Mouse (Mus musculus) midbrain, postnatal 0 days (tissue): ENCODE measurements around the gene Trmt1l. TPM values are rescaled to one million over a fixed set of nuclear protein-coding genes. Genes with fewer than 3 reads are reported as not detected.
A peak's percentile ranks its signal among the peaks of the same experiment; 100 is the strongest.

ENCODE experiments used
- ATAC-seq: fragments of 200-750 bp; cut with Nextera tagmentation; 2 replicates; pipeline ENCODE4 v1.8.0; 2017; ENCODE audit warnings: moderate number of reproducible peaks, mild to moderate bottlenecking, moderate TSS enrichment, moderate library complexity; ENCODE audit not compliant: low FRiP score
- DNase-seq: peaks from one replicate; pipeline ENCODE4 v3.0.0-alpha.2; 2015; ENCODE audit warnings: low spot score
- H3K27ac ChIP-seq: fragments of 300-500 bp; sonication (generic); 2 replicates; pipeline ENCODE4 v1.5.1; 2014; ENCODE audit warnings: low read depth, mild to moderate bottlenecking, low read length, mixed read lengths
- H3K27me3 ChIP-seq: fragments of 300-500 bp; sonication (generic); 2 replicates; pipeline ENCODE4 v1.6.1; 2014; ENCODE audit warnings: low read length, control low read depth, mixed read lengths; ENCODE audit not compliant: insufficient read depth
- H3K36me3 ChIP-seq: fragments of 300-500 bp; sonication (generic); 2 replicates; pipeline ENCODE4 v1.6.1; 2014; ENCODE audit warnings: low read length, control low read depth, mixed read lengths; ENCODE audit not compliant: insufficient read depth
- H3K4me1 ChIP-seq: fragments of 300-500 bp; sonication (generic); 2 replicates; pipeline ENCODE4 v1.6.1; 2014; ENCODE audit warnings: mild to moderate bottlenecking, control low read depth, antibody characterized with exemption, low read length, mixed read lengths; ENCODE audit not compliant: insufficient read depth
- H3K4me2 ChIP-seq: fragments of 300-500 bp; sonication (generic); 2 replicates; pipeline ENCODE4 v1.6.1; 2014; ENCODE audit warnings: low read depth, mild to moderate bottlenecking, low read length, mixed read lengths; ENCODE audit not compliant: poor library complexity, severe bottlenecking
- H3K4me3 ChIP-seq: fragments of 300-500 bp; sonication (generic); 2 replicates; pipeline ENCODE4 v1.5.1; 2014; ENCODE audit warnings: low read depth, mild to moderate bottlenecking, low read length, moderate library complexity
- H3K9ac ChIP-seq: fragments of 300-500 bp; sonication (generic); replicated peaks from 2 replicates; pipeline ENCODE4 v1.6.1; 2014; ENCODE audit warnings: mild to moderate bottlenecking, low read length, moderate library complexity, mixed read lengths; ENCODE audit not compliant: poor library complexity, severe bottlenecking
- H3K9me3 ChIP-seq: fragments of 300-500 bp; sonication (generic); 2 replicates; pipeline ENCODE4 v1.6.1; 2016; ENCODE audit warnings: low read length, control low read depth
- CTCF ChIP-seq: IDR thresholded peaks from 2 replicates; pipeline ENCODE4 v1.5.1; 2016; ENCODE audit warnings: antibody characterized with exemption, mild to moderate bottlenecking
- WGBS: fragments of 180-500 bp; shearing (Covaris S2); extraction: QIAGEN DNeasy Blood & Tissue Kit; methylation state at CpG from one replicate; pipeline ENCODE4 v1.1.7; 2014; 5-methylcytosine and 5-hydroxymethylcytosine counted together
- polyA plus RNA-seq: library from polyadenylated mRNA; unstranded; fragments of >200 nt; fragmentation: Nextera tagmentation; extraction: Ambion mirVana; gene quantifications from 2 replicates; pipeline ENCODE4 v1.2.1, GENCODE M21; 2015
- total RNA-seq: library from RNA; depleted of rRNA; stranded (reverse); fragments of >200 nt; gene quantifications from 2 replicates; pipeline ENCODE4 v1.2.3, GENCODE M21; 2014; rRNA removed

Gene Trmt1l
- total RNA-seq (15.0 and 17.8 TPM in 2 replicates), polyA plus RNA-seq (15.3 and 15.9 TPM in 2 replicates)

GRCm38 (mm10) chr1:151428263-151429221, at the start of gene Trmt1l, which contains the start of gene Swt1:
Gene Trmt1l, plus strand, starts transcription at chr1:151428542.
Gene Swt1, minus strand, starts transcription at chr1:151428455.
- Histone ChIP-seq H3K4me3 (peak within 1 kb of the TSS; percentile 88), H3K36me3 (0 out of 2 replicates have a peak, but pooled peaks cover under 1% of the 10 kb centered on the region), H3K27ac (peak within 1 kb of the TSS; percentile 98), H3K9me3 (no peaks in the 10 kb centered on the region), H3K9ac (peak within 1 kb of the TSS; percentile 89), H3K4me2 (peak within 1 kb of the TSS; percentile 64), H3K27me3 (no peaks in the 10 kb centered on the region), H3K4me1 (peaks cover 6% of the 10 kb centered on the region)
- TF ChIP-seq CTCF, result peak; percentile 9; the same call in 1 of the 2 replicates
- DNase-seq, result peak; percentile 100
- under 1% methylated on average over 74 of the region's 74 CpGs for WGBS
- peak; percentile 100 for ATAC-seq

- H3K4me3 ChIP-seq, result no peak overlapping the region
- no peaks in the 10 kb centered on the region for H3K27me3 ChIP-seq
- peak; percentile 64 for TF ChIP-seq CTCF
- 100% methylated on average over 1 of the region's 1 CpGs for WGBS
- H3K4me1 ChIP-seq, result no peaks in the 10 kb centered on the region
- no peak for DNase-seq
- H3K27ac ChIP-seq, result no peak overlapping the region
- no peaks in the 10 kb centered on the region for H3K9me3 ChIP-seq
- ATAC-seq, result no peak
- H3K9ac ChIP-seq, result no peak overlapping the region
- H3K4me2 ChIP-seq, result no peak overlapping the region
- no peaks in the 10 kb centered on the region; the same call in 1 of the 2 replicates for H3K36me3 ChIP-seq
Measured at GRCm38 (mm10) chr1:151390029-151390428, 38.3 kb upstream of the Trmt1l start.

GRCm38 (mm10) chr1:151409827-151410226, 18.5 kb upstream of the Trmt1l start:
- ATAC-seq (no peak), DNase-seq (no peak)
- Histone ChIP-seq H3K4me2 (no peak overlapping the region), H3K4me1 (no peaks in the 10 kb centered on the region), H3K4me3 (no peak overlapping the region), H3K9me3 (no peaks in the 10 kb centered on the region), H3K36me3 (peaks cover 6% of the 10 kb centered on the region; the same call in 1 of the 2 replicates), H3K27ac (no peak overlapping the region), H3K9ac (no peak overlapping the region), H3K27me3 (no peaks in the 10 kb centered on the region)
- TF ChIP-seq CTCF, result no peak
- WGBS, result 88% methylated on average over 3 of the region's 3 CpGs

- TF ChIP-seq CTCF, result no peak
- ATAC-seq, result no peak
- 85% methylated on average over 3 of the region's 3 CpGs for WGBS
Measured at GRCm38 (mm10) chr1:151422178-151422577, 6.2 kb upstream of the Trmt1l start.

GRCm38 (mm10) chr1:151426947-151427600, 1.3 kb upstream of the Trmt1l start:
- H3K9ac ChIP-seq, result 0 out of 2 replicates have a peak overlapping the region, but pooled peaks have one; percentile 13

More at GRCm38 (mm10) chr1:151422178-151422577, 6.2 kb upstream of the Trmt1l start:
- Histone ChIP-seq H3K27ac (no peak overlapping the region), H3K36me3 (peaks cover 8% of the 10 kb centered on the region; the same call in 1 of the 2 replicates), H3K27me3 (no peaks in the 10 kb centered on the region), H3K4me1 (no peaks in the 10 kb centered on the region), H3K9me3 (no peaks in the 10 kb centered on the region), H3K4me2 (no peak overlapping the region), H3K9ac (no peak overlapping the region), H3K4me3 (no peak overlapping the region)
- no peak for DNase-seq

More at GRCm38 (mm10) chr1:151426947-151427600, 1.3 kb upstream of the Trmt1l start:
- Histone ChIP-seq H3K27ac (no peak overlapping the region), H3K4me1 (peaks cover 6% of the 10 kb centered on the region), H3K36me3 (no peaks in the 10 kb centered on the region), H3K4me3 (peak overlapping the region; percentile 88; the same call in 1 of the 2 replicates), H3K9me3 (no peaks in the 10 kb centered on the region), H3K4me2 (peak overlapping the region; percentile 61), H3K27me3 (no peaks in the 10 kb centered on the region)
- no peak for TF ChIP-seq CTCF
- ATAC-seq (no peak), DNase-seq (no peak)
- 34% methylated on average over 7 of the region's 7 CpGs for WGBS
